Mouse (Mus musculus) layer of hippocampus, adult 6 months (tissue): ENCODE results near the gene Tpbpa. TPM values are rescaled to one million over a fixed set of nuclear protein-coding genes. Genes with fewer than 3 reads are reported as not detected.

Experiments used
- long read RNA-seq, 2 experiments: library from polyadenylated mRNA; unstranded; transcript quantifications; one replicate each; pipeline ENCODE4 v2.0.0; 2019 to 2020
- polyA plus RNA-seq: library from polyadenylated mRNA; unstranded; fragments of <200 nt; fragmentation: Nextera tagmentation; gene quantifications from 2 replicates; pipeline ENCODE4 v1.2.3, GENCODE M21; 2021

Tpbpa gene
- not detected in 2 replicates for polyA plus RNA-seq
- long read RNA-seq, experiment 1 = 0 reads
- long read RNA-seq, experiment 2 = 0 reads

GRCm38 (mm10) chr13:60941884-60942283 is at the start of gene Tpbpa:
TSS of gene Tpbpa (minus strand) at chr13:60941984.

GRCm38 (mm10) chr13:60936500-60936901 is 5.3 kb downstream of the Tpbpa start, which contains the start of the genes Gm49391 and Ctla2a:
TSS of gene Gm49391 (minus strand) at chr13:60936571.
TSS of gene Ctla2a (minus strand) at chr13:60936625.

GRCm38 (mm10) chr13:60935490-60935889 is 6.3 kb downstream of the Tpbpa start, which contains the start of gene Gm49393:
TSS of gene Gm49393 (minus strand) at chr13:60935590.

GRCm38 (mm10) chr13:60904780-60905179 is 37.0 kb downstream of the Tpbpa start, which contains the start of gene Tpbpb:
TSS of gene Tpbpb (minus strand) at chr13:60904880.

GRCm38 (mm10) chr13:60897328-60897727 is 44.5 kb downstream of the Tpbpa start, which contains the start of gene Ctla2b:
TSS of gene Ctla2b (minus strand) at chr13:60897447.

GRCm38 (mm10) chr13:60896794-60897193 is 45.0 kb downstream of the Tpbpa start, which contains the start of gene Gm49392:
TSS of gene Gm49392 (minus strand) at chr13:60896894.

Other genes starting within 250 kb of the Tpbpa start
- gene BC051665, start 155.6 kb downstream of the Tpbpa start, polyA plus RNA-seq = not detected in 2 replicates
- not detected in 2 replicates for gene Ctsll3, start 139.1 kb downstream of the Tpbpa start, polyA plus RNA-seq
- gene 4930486L24Rik, start 77.5 kb downstream of the Tpbpa start, polyA plus RNA-seq = 0.10 and 0.21 TPM in 2 replicates
- gene Gm49392, start 45.1 kb downstream of the Tpbpa start, polyA plus RNA-seq = not detected in 2 replicates
- 0.67 and 0.69 TPM in 2 replicates for gene Ctla2b, start 44.5 kb downstream of the Tpbpa start, polyA plus RNA-seq
- gene Tpbpb, start 37.1 kb downstream of the Tpbpa start, polyA plus RNA-seq = not detected in 2 replicates
- gene Gm49393, start 6.4 kb downstream of the Tpbpa start, polyA plus RNA-seq = not detected in 2 replicates
- 0.69 and 1.3 TPM in 2 replicates for gene Gm49391, start 5.4 kb downstream of the Tpbpa start, polyA plus RNA-seq
- gene Ctla2a, start 5.4 kb downstream of the Tpbpa start, polyA plus RNA-seq = 10.7 and 14.2 TPM in 2 replicates
- not detected in 2 replicates for gene Ctsj, start 64.0 kb upstream of the Tpbpa start, polyA plus RNA-seq
- gene Ctsq, start 98.6 kb upstream of the Tpbpa start, polyA plus RNA-seq = not detected in 2 replicates
- gene Ctsr, start 222.3 kb upstream of the Tpbpa start, polyA plus RNA-seq = not detected in 2 replicates